ENCODE assay signal across 10 mouse cellular contexts in the genomic region with DNA sequence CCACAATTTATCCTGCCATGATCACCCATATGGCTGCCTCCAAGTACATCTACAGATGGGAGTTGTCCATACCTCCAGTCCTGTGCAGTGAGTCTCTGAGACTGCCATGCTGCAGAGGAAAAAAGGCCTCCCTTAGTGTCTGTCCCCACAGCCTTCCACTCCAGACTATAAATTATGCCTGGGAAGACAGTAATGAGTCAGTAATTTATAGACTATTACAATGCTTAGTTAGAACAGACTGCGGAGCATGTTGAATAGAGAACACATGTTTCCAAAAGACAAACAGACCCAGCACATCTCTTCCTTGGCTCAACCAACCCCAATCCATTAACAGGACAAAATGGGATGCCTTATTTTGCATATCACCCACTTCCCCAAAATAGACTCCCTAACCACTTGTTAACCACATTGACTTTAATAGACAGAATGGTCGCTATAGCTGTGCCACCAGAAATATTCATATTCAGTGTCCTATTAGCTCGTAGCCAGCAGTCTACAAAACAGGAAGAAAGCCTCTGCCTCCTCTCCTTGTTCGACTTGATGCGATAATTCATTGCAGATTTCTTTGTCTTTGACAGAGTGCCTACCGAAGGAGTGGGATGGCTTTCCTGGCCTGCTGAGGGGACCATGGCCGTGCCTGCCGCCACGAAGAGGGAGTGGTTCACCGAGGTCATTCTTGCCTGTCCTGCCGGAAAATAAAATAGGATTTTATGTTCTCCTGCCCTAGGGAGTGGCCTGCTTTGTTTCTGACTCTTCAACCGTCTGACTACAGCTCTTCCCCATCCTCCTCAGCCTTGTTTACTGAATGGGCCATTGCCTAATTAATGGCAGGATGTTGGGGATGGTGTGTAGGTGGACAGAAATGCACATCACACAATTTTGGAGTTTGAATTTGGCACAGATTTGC.
DNase-seq lines count a peak whose midpoint lies in the region; ATAC-seq lines count a peak whose summit lies in the region.
"Had no signal": no experiment of that assay in that cellular context is flagged by ENCODE, and none has a peak within 500 bp of the region (broad histone marks: within the 10 kb centered on the region; RNA-seq: fewer than 3 reads in every experiment).

No protein-coding gene starts in this region.

- DNase-seq in CD4-positive, CD25-positive, alpha-beta regulatory T cell, adult 2 months (ENCODE audit: low read depth, low spot score) = peak; percentile 2
- peak; percentile 35 to 69 for DNase-seq in layer of hippocampus, postnatal 14 days (ENCODE audit: low spot score in 2 of 2)
- DNase-seq in layer of hippocampus, postnatal 36 days = no peak
- peak; percentile 45 for DNase-seq in embryo, embryonic 10 days (ENCODE audit: low spot score)
- DNase-seq in mesoderm, embryonic 11.5 days (ENCODE audit: low read depth, low spot score) = peak; percentile 63
- no peak for DNase-seq in T-cell, adult 2 months (ENCODE audit: low spot score)
- DNase-seq in spleen, postnatal 36 days (ENCODE audit: low spot score in 2 of 2) = no peak
- DNase-seq: cerebellum, postnatal 25 days; kidney, adult 2 months had no signal

- ATAC-seq in CD4-positive, CD25-positive, alpha-beta regulatory T cell, adult 4 months = no peak

Comparison
In these comparisons a context has a peak if more than half of its experiments do, and no peak if none do; other contexts are left out.
1. DNase-seq: peak in CD4-positive, CD25-positive, alpha-beta regulatory T cell, adult 2 months (single experiment), layer of hippocampus, postnatal 14 days (2 of 2), embryo, embryonic 10 days (single experiment) and mesoderm, embryonic 11.5 days (single experiment); none in layer of hippocampus, postnatal 36 days (0 of 2), T-cell, adult 2 months (single experiment) and spleen, postnatal 36 days (0 of 2).